Mouse (Mus musculus) hindbrain, embryonic 14.5 days (tissue): ENCODE data around the gene Clca3a2. TPM values are rescaled to one million over a fixed set of nuclear protein-coding genes. Genes with fewer than 3 reads are reported as not detected.
A peak's percentile ranks its signal among the peaks of the same experiment; 100 is the strongest.
"Not testable (repeated sequence)": the region's sequence is repeated elsewhere in the genome, so short reads cannot be mapped to it uniquely, and the experiment has no call there.

Experiments used
- ATAC-seq: fragments of 200-750 bp; cut with Nextera tagmentation; 2 replicates; pipeline ENCODE4 v1.8.0; 2017; ENCODE audit warnings: moderate number of reproducible peaks, mild to moderate bottlenecking, moderate TSS enrichment, moderate library complexity; ENCODE audit not compliant: low FRiP score
- DNase-seq: peaks from one replicate; pipeline ENCODE4 v3.0.0-alpha.2; 2015; ENCODE audit warnings: low spot score
- H3K27ac ChIP-seq: fragments of 300-500 bp; sonication (generic); 2 replicates; pipeline ENCODE4 v1.5.1; 2014; ENCODE audit warnings: mild to moderate bottlenecking, moderate library complexity
- H3K27me3 ChIP-seq: fragments of 300-500 bp; sonication (generic); 2 replicates; pipeline ENCODE4 v1.6.1; 2014; ENCODE audit warnings: mild to moderate bottlenecking, low read length, mixed read lengths; ENCODE audit not compliant: control insufficient read depth, insufficient read depth
- H3K36me3 ChIP-seq: fragments of 300-500 bp; sonication (generic); replicated peaks from 2 replicates; pipeline ENCODE4 v1.6.1; 2014; ENCODE audit not compliant: control insufficient read depth, insufficient read depth
- H3K4me1 ChIP-seq: fragments of 300-500 bp; sonication (generic); replicated peaks from 2 replicates; pipeline ENCODE4 v1.6.1; 2014; ENCODE audit warnings: antibody characterized with exemption, low read length, mixed read lengths; ENCODE audit not compliant: control insufficient read depth, insufficient read depth
- H3K4me2 ChIP-seq: fragments of 300-500 bp; sonication (generic); replicated peaks from 2 replicates; pipeline ENCODE4 v1.6.1; 2014; ENCODE audit warnings: mild to moderate bottlenecking, moderate library complexity
- H3K4me3 ChIP-seq: fragments of 300-500 bp; sonication (generic); replicated peaks from 2 replicates; pipeline ENCODE4 v1.5.1; 2014; ENCODE audit warnings: mild to moderate bottlenecking, low read length
- H3K9ac ChIP-seq: fragments of 300-500 bp; sonication (generic); 2 replicates; pipeline ENCODE4 v1.6.1; 2014
- H3K9me3 ChIP-seq: fragments of 300-500 bp; sonication (generic); 2 replicates; pipeline ENCODE4 v1.6.1; 2016; ENCODE audit warnings: low read length; ENCODE audit not compliant: control insufficient read depth
- WGBS: fragments of 180-500 bp; shearing (Covaris S2); extraction: QIAGEN DNeasy Blood & Tissue Kit; methylation state at CpG from one replicate; pipeline ENCODE4 v1.1.7; 2014; 5-methylcytosine and 5-hydroxymethylcytosine counted together
- polyA plus RNA-seq: library from polyadenylated mRNA; unstranded; fragments of >200 nt; fragmentation: Nextera tagmentation; extraction: Ambion mirVana; gene quantifications from 2 replicates; pipeline ENCODE4 v1.2.1, GENCODE M21; 2014

The Clca3a2 gene
- polyA plus RNA-seq, 1 experiment from 2014 or later = not detected

DNA sequence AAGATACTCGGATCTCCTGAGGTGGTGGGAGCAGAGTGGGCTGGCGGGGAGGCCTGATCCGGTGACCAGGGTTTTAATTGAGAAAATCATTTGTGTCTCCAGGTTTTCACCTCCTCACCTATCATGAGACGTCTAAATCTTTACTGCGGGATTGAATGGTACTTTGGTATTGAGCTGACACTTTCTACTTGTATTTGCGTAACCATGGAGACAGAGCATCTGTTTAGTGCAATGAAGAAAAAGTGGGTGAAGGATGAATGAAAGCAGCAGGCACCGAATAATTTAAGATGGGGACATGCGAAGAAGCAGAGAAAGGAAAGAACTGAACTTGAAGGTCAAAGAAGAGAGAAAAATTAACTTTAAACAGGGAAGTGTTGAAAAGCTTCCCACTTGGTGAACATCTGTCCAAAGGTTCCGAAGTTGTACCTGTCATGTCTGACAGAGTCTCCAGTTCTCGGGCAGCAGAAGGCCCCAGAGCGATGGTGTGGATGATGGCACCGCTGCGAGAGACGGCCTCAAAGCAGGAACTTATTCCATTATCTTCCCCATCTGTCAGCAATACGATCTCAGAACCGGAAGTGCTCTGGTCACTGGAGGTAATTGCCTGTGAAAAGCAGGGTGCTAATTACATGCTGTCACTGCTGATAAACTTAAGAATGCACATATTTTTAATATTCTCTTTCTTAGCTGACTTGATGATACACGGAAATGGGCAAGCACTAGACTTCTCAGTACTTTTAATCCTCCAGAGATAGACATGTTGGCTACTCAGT is 11.0 kb downstream of the Clca3a2 start:
- H3K4me3 ChIP-seq, H3K27me3 ChIP-seq, H3K9me3 ChIP-seq, H3K9ac ChIP-seq, H3K4me2 ChIP-seq, H3K36me3 ChIP-seq, DNase-seq, H3K27ac ChIP-seq, H3K4me1 ChIP-seq: not testable (repeated sequence)
- 57% methylated on average over 14 of the region's 17 CpGs for WGBS
- peak; percentile 34; the same call in 1 of the 2 replicates for ATAC-seq

- not testable (repeated sequence) for H3K27ac ChIP-seq, H3K27me3 ChIP-seq, H3K9ac ChIP-seq, H3K4me3 ChIP-seq, H3K9me3 ChIP-seq, H3K36me3 ChIP-seq, ATAC-seq, DNase-seq, H3K4me1 ChIP-seq, H3K4me2 ChIP-seq
- 66% methylated on average over 2 of the region's 2 CpGs for WGBS
Observed at GRCm38 (mm10) chr3:144806626-144807025, 12.7 kb downstream of the Clca3a2 start.

DNA sequence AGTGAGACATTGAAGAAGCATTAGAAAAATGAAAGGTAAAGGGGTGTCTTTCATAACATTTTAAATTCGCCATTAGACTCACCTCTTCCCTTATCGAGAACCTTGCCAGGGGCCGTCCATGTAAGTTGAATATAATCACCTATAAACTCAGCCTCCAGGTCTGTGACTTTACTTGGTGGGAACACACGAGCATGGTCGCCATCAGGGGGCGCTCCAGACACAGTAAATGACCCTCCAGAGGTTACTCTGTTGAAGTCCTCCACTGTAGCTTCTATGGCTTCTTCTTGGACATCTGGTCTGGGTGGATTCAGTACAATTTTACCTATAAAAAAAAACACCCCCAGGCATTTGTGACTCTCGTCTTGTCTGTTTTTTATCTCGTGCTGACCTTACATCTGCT is 17.4 kb downstream of the Clca3a2 start:
- Histone ChIP-seq H3K27ac (no peak overlapping the region), H3K4me2 (no peak overlapping the region), H3K4me3 (no peak overlapping the region), H3K9ac (no peak overlapping the region), H3K9me3 (no peaks in the 10 kb centered on the region), H3K27me3 (no peaks in the 10 kb centered on the region), H3K4me1 (no peaks in the 10 kb centered on the region), H3K36me3 (no peaks in the 10 kb centered on the region)
- DNase-seq (peak; percentile 27), ATAC-seq (no peak)
- 37% methylated on average over 8 of the region's 8 CpGs for WGBS

DNA sequence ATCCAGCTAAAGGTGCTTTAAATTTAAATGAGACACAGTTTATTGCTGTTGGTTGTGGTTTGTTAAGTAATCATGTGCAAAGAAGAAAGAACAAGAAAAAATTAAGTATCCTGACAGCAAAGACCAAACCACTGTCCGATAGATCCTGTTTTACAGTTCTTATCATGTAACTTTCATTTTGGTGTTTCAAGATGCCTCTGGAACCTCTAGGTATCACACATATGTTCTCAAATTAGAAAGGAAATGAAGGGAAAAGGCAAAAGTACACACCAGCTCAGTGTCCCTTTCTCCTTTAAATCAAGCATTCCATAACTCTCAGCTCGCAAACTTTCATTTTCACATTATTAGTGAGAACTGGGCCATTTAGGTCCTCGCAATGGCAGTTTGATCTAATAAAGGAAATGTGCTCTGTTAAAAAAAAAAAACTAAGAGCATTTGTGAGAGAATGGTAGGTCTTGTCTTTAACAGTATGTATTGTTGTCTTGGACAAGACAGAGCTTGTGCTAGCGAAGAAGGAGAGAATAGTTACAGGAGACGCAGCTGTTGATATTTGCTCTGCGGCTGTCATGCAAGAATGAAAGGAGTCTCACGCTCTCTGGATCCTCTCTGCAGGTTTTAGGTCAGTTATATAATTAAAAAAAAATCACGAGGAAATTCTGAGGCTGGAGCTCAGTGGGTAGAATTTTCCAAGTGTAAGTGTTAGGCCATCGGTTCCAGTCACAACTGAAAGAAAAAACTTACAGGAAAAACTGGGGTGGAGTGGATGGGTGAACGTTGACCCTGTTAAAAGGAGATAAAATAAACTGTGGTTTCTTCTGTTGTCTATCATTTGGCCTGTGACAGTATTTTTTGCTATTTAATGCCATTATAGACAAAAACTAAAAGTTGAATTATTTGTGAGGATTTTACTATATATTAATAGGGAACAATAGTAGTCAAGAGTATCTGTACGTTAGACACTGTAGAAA is 33.8 kb downstream of the Clca3a2 start:
- Histone ChIP-seq H3K9me3 (no peaks in the 10 kb centered on the region), H3K4me3 (no peak overlapping the region), H3K4me2 (no peak overlapping the region), H3K9ac (no peak overlapping the region), H3K36me3 (no peaks in the 10 kb centered on the region), H3K4me1 (no peaks in the 10 kb centered on the region), H3K27me3 (no peaks in the 10 kb centered on the region), H3K27ac (no peak overlapping the region)
- no peak for ATAC-seq
- DNase-seq = no peak
- 87% methylated on average over 11 of the region's 11 CpGs for WGBS

DNA sequence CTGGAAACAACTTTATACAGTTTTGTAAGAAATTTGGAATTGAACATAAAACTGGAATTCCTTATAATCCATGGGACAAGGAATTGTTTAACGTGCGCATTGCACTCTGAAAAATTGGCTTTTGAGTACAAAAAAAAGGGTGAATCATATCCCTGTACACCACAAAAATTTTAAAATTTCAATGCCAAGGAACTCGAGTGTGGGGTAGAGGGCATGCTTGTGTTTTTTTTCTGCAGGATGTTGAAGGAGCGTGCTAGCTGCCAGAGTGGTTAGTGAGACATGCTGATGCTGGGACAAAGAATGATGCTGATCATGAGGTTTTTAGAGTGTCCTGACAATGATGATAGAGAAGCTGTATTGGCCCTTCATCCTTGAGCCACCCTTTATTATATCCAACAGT is 54.1 kb downstream of the Clca3a2 start:
- no peak overlapping the region for H3K27ac ChIP-seq
- no peaks in the 10 kb centered on the region for H3K4me1 ChIP-seq
- ATAC-seq (no peak), DNase-seq (no peak)
- no peak overlapping the region for H3K9ac ChIP-seq
- H3K4me3 ChIP-seq = no peak overlapping the region
- no peaks in the 10 kb centered on the region for H3K9me3 ChIP-seq
- H3K4me2 ChIP-seq = no peak overlapping the region
- no peaks in the 10 kb centered on the region for H3K36me3 ChIP-seq
- no peaks in the 10 kb centered on the region for H3K27me3 ChIP-seq
- 89% methylated on average over 4 of the region's 4 CpGs for WGBS

GRCm38 (mm10) chr3:144761454-144761853 is 57.8 kb downstream of the Clca3a2 start:
- WGBS = 71% methylated on average over 6 of the region's 6 CpGs
- Histone ChIP-seq H3K9ac (no peak overlapping the region), H3K27me3 (no peaks in the 10 kb centered on the region), H3K9me3 (no peaks in the 10 kb centered on the region), H3K4me1 (no peaks in the 10 kb centered on the region), H3K4me2 (no peak overlapping the region), H3K4me3 (no peak overlapping the region), H3K27ac (no peak overlapping the region), H3K36me3 (no peaks in the 10 kb centered on the region)
- DNase-seq = no peak
- ATAC-seq = no peak

DNA sequence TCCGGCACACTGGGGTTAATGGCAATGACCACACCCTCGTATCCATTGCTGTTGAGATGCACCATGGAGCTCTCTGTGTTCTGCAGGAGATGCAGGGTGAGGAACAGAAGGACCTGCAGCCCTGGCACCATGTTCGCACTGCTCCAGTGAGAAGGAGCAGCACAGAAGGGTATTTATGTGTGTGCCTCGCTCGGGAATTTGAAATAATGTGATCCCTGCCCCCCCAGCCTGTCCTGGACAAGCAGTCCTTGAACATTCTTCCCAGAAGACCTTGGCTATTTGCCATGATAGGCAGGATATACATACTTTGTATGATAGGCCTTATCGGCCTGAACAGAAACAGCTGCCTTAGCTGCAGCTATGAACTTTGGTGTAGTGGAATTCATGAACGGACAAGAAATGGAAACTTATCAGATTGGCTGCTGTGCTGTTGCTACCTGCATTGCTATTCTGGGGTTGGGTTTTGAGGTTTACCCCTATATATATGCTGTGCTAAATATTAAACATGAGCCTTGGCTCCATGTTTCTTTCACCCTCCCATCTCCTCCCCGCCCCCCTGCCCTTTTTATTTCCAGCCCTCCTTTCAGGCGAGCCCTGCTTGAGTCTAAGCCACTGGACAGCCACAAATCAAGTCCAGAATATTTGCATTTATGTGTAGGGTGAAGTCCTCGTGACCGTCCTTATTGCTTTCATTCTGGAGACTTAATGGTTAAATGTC is 58.5 kb downstream of the Clca3a2 start, which contains the start of gene Clca3a1:
Clca3a1 (minus strand) TSS at position 386 of the 718 bp plus-strand sequence.
- H3K9me3 ChIP-seq = no peaks in the 10 kb centered on the region
- H3K27ac ChIP-seq = no peak within 1 kb of the TSS
- no peak within 1 kb of the TSS for H3K9ac ChIP-seq
- H3K4me1 ChIP-seq = no peaks in the 10 kb centered on the region
- DNase-seq (no peak), ATAC-seq (no peak)
- H3K4me2 ChIP-seq = no peak within 1 kb of the TSS
- H3K4me3 ChIP-seq = no peak within 1 kb of the TSS
- H3K36me3 ChIP-seq = no peaks in the 10 kb centered on the region
- H3K27me3 ChIP-seq = no peaks in the 10 kb centered on the region
- 85% methylated on average over 9 of the region's 11 CpGs for WGBS

GRCm38 (mm10) chr3:144759719-144760118 is 59.6 kb downstream of the Clca3a2 start:
- no peak for ATAC-seq
- no peak for DNase-seq
- H3K27ac ChIP-seq = no peak overlapping the region

GRCm38 (mm10) chr3:144756103-144756502 is 63.2 kb downstream of the Clca3a2 start:
- H3K9ac ChIP-seq, H3K4me3 ChIP-seq, DNase-seq, H3K4me2 ChIP-seq, ATAC-seq, H3K36me3 ChIP-seq, H3K27ac ChIP-seq, H3K4me1 ChIP-seq, H3K27me3 ChIP-seq, H3K9me3 ChIP-seq: not testable (repeated sequence)
- WGBS = 90% methylated on average over 8 of the region's 8 CpGs

More at GRCm38 (mm10) chr3:144759719-144760118, 59.6 kb downstream of the Clca3a2 start:
- Histone ChIP-seq H3K9me3 (no peaks in the 10 kb centered on the region), H3K36me3 (no peaks in the 10 kb centered on the region), H3K4me2 (no peak overlapping the region), H3K27me3 (no peaks in the 10 kb centered on the region), H3K4me3 (no peak overlapping the region), H3K4me1 (no peaks in the 10 kb centered on the region), H3K9ac (no peak overlapping the region)
- 92% methylated on average over 3 of the region's 3 CpGs for WGBS
